Mouse (Mus musculus) lung, postnatal 0 days (tissue): ENCODE measurements at regions not wholly inside any gene's neighbourhood (a gene's known extent, or its start where the extent isn't known, plus 50 kb on each side); places are given as distances from the start of the nearest gene placed in this dataset.

Experiments used
- CTCF ChIP-seq: IDR thresholded peaks from 2 replicates; pipeline ENCODE4 v1.5.1; 2016; ENCODE audit warnings: antibody characterized with exemption, mild to moderate bottlenecking
- EP300 ChIP-seq: IDR thresholded peaks from 2 replicates; pipeline ENCODE4 v1.6.1; 2016; ENCODE audit warnings: antibody characterized with exemption, mild to moderate bottlenecking, control low read depth

DNA sequence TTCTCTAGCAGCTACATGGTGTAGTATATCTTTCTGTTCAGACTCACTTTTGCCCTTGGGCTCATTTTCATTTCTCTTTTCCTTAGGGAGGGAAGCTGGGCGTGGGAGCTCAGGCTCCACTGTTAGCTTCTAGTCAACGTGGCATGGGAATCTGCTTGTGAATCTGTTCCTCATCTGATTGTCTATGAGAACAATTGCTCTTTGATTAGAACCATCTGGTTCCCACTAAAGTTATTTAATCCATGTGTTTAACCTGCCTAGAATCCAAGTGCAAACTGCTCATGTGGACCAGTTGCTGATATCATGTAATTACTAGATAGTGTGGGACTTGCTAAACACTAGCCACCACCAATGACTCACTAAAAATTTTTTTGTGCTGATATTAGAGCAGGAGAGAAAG is 290.1 kb upstream of the Col3a1 start:
- TF ChIP-seq CTCF (no peak), EP300 (no peak)
